22 mouse cellular contexts compared by ENCODE assay signal in the genomic region with DNA sequence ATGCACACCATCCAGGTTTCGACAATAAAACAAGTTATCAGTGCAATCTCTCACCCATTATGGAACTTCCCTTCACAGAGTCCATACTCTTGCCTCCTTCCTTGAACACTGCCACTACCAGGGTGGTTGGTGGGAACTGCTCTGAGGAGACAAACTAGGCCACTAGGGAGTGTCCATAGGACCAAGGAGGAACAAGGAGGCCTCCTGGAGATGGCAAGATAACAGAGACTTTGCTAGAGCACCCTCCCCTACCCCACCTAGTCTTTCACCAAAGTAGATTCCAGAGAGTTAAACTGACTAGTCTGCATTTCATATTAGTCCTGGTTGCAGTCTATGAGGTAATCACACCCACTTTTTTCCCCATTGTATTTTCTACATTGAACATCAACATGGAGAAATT. TPM values are rescaled to one million over a fixed set of nuclear protein-coding genes. Genes with fewer than 3 reads are reported as not detected.
DNase-seq lines count a peak whose midpoint lies in the region; ATAC-seq and TF ChIP-seq lines count a peak whose summit lies in the region.
"Had no signal": no experiment of that assay in that cellular context is flagged by ENCODE, and none has a peak within 500 bp of the region (broad histone marks: within the 10 kb centered on the region; RNA-seq: fewer than 3 reads in every experiment).

No protein-coding gene starts in this region.

- H3K9me3 ChIP-seq in intestine, embryonic 15.5 days: no peaks in the 10 kb centered on the region
- H3K9me3 ChIP-seq in liver, embryonic 15.5 days (replicated peaks): no peaks in the 10 kb centered on the region
- no peaks in the 10 kb centered on the region for H3K9me3 ChIP-seq in forebrain, embryonic 10.5 days
- H3K9me3 ChIP-seq: heart, embryonic 15.5 days; hindbrain, embryonic 10.5 days; limb, embryonic 12.5 days; lung, embryonic 15.5 days; midbrain, embryonic 13.5 days; neural tube, embryonic 12.5 days had no signal

- no peak for DNase-seq in layer of hippocampus, adult 2 months (ENCODE audit: low spot score in 2 of 2)
- no peak for DNase-seq in layer of hippocampus, adult 18-20 months (ENCODE audit: low spot score in 2 of 2)
- DNase-seq in MEL-GATA-1-ER (ENCODE audit: extremely low read depth, low read depth): peak; percentile 14
- DNase-seq in forebrain, embryonic 10.5 days (ENCODE audit: extremely low spot score, low spot score): no peak
- no peak for DNase-seq in thymus, postnatal 10 days (ENCODE audit: low spot score in 2 of 2)
- DNase-seq: adrenal gland, postnatal 10 days; embryo, embryonic 11 days; kidney, adult 8-10 months; kidney, postnatal 4 days; thymus, adult 2 months had no signal

- H3K4me2 ChIP-seq in intestine, embryonic 15.5 days (replicated peaks): peak overlapping the region; percentile 94
- H3K4me2 ChIP-seq in liver, embryonic 15.5 days: peak overlapping the region; percentile 87
- H3K4me2 ChIP-seq: heart, embryonic 15.5 days; limb, embryonic 12.5 days; midbrain, embryonic 13.5 days; neural tube, embryonic 12.5 days had no signal

- no peaks in the 10 kb centered on the region for H3K36me3 ChIP-seq in intestine, embryonic 15.5 days
- H3K36me3 ChIP-seq in liver, embryonic 15.5 days (replicated peaks): no peaks in the 10 kb centered on the region
- H3K36me3 ChIP-seq in forebrain, embryonic 10.5 days (replicated peaks): no peaks in the 10 kb centered on the region
- H3K36me3 ChIP-seq: heart, embryonic 15.5 days; hindbrain, embryonic 10.5 days; limb, embryonic 12.5 days; lung, embryonic 15.5 days; midbrain, embryonic 13.5 days; neural tube, embryonic 12.5 days had no signal

- no peak overlapping the region; the same call in 1 of the 2 replicates for H3K27ac ChIP-seq in layer of hippocampus, adult 2 months
- H3K27ac ChIP-seq in intestine, embryonic 15.5 days: no peak overlapping the region
- no peak overlapping the region for H3K27ac ChIP-seq in liver, embryonic 15.5 days (replicated peaks)
- H3K27ac ChIP-seq in forebrain, embryonic 10.5 days: no peak overlapping the region
- H3K27ac ChIP-seq: heart, embryonic 15.5 days; hindbrain, embryonic 10.5 days; hindbrain, postnatal 0 days; limb, embryonic 12.5 days; lung, embryonic 15.5 days; midbrain, embryonic 13.5 days; neural tube, embryonic 12.5 days had no signal

- H3K27me3 ChIP-seq in intestine, embryonic 15.5 days (replicated peaks): no peaks in the 10 kb centered on the region
- H3K27me3 ChIP-seq in liver, embryonic 15.5 days: peaks cover 20% of the 10 kb centered on the region
- H3K27me3 ChIP-seq in forebrain, embryonic 10.5 days (ENCODE audit: poor library complexity, severe bottlenecking): peaks cover 28% of the 10 kb centered on the region
- H3K27me3 ChIP-seq: lung, embryonic 15.5 days had no signal

- no peak for ATAC-seq in intestine, embryonic 15.5 days
- ATAC-seq in liver, embryonic 15.5 days (ENCODE audit: insufficient read depth): no peak
- ATAC-seq: activated CD4-positive, CD25-positive, alpha-beta regulatory T cell, adult 4 months; hindbrain, postnatal 0 days; midbrain, embryonic 13.5 days had no signal

- no peak for TF ChIP-seq CTCF in layer of hippocampus, adult 2 months (conservative IDR thresholded peaks at IDR 0.05)

- WGBS in intestine, embryonic 15.5 days: 77% methylated on average over 1 of the region's 1 CpGs
- WGBS in liver, embryonic 15.5 days (ENCODE audit: insufficient replicate concordance): 37% methylated on average over 1 of the region's 1 CpGs
- WGBS in forebrain, embryonic 10.5 days: 94% methylated on average over 1 of the region's 1 CpGs

- H3K4me3 ChIP-seq in layer of hippocampus, adult 2 months: peak overlapping the region; percentile 71
- peak overlapping the region; percentile 9; the same call in 1 of the 2 replicates for H3K4me3 ChIP-seq in intestine, embryonic 15.5 days (replicated peaks)
- H3K4me3 ChIP-seq in liver, embryonic 15.5 days (replicated peaks): peak overlapping the region; percentile 64
- no peak overlapping the region for H3K4me3 ChIP-seq in forebrain, embryonic 10.5 days
- H3K4me3 ChIP-seq: heart, embryonic 15.5 days; hindbrain, embryonic 10.5 days; limb, embryonic 12.5 days; lung, embryonic 15.5 days; midbrain, embryonic 13.5 days; neural tube, embryonic 12.5 days had no signal

- H3K4me1 ChIP-seq in intestine, embryonic 15.5 days (replicated peaks): peaks cover 16% of the 10 kb centered on the region; the same call in 1 of the 2 replicates
- H3K4me1 ChIP-seq in liver, embryonic 15.5 days (replicated peaks): peaks cover 36% of the 10 kb centered on the region
- peaks cover 34% of the 10 kb centered on the region for H3K4me1 ChIP-seq in forebrain, embryonic 10.5 days
- H3K4me1 ChIP-seq: neural tube, embryonic 12.5 days had no signal

- H3K9ac ChIP-seq in intestine, embryonic 15.5 days: no peak overlapping the region
- H3K9ac ChIP-seq in liver, embryonic 15.5 days: peak overlapping the region; percentile 33; the same call in 1 of the 2 replicates
- H3K9ac ChIP-seq: heart, embryonic 15.5 days; limb, embryonic 12.5 days; lung, embryonic 15.5 days; midbrain, embryonic 13.5 days; neural tube, embryonic 12.5 days had no signal

RNA-seq across cellular contexts. Expression of gene Dgat2, which starts 2.4 kb away (rescaled TPM):
- total RNA-seq in layer of hippocampus, adult 2 months (2021): 100 to 1,000 TPM; 111 TPM
- 10 to 100 TPM; 90.3 to 97.5 TPM for total RNA-seq in layer of hippocampus, adult 18-20 months (2021)
- polyA plus RNA-seq in intestine, embryonic 15.5 days (2015; fragmentation: Nextera tagmentation; extraction: Ambion mirVana): 176 and 204 TPM in 2 replicates
- polyA plus RNA-seq in liver, embryonic 15.5 days (2015; fragmentation: Nextera tagmentation; extraction: Ambion mirVana): 137 and 174 TPM in 2 replicates
- 12.3 and 14.8 TPM in 2 replicates for polyA plus RNA-seq in forebrain, embryonic 10.5 days (2016; fragmentation: Nextera tagmentation; extraction: Ambion mirVana)

RNA-seq across cellular contexts. Expression of gene Uvrag, which starts 39.2 kb away (rescaled TPM):
- 10 to 100 TPM; 48.9 to 52.4 TPM for total RNA-seq in layer of hippocampus, adult 2 months (2021)
- total RNA-seq in layer of hippocampus, adult 18-20 months (2021): 10 to 100 TPM; 45.6 to 49.9 TPM
- 20.5 and 20.9 TPM in 2 replicates for polyA plus RNA-seq in intestine, embryonic 15.5 days (2015; fragmentation: Nextera tagmentation; extraction: Ambion mirVana)
- polyA plus RNA-seq in liver, embryonic 15.5 days (2015; fragmentation: Nextera tagmentation; extraction: Ambion mirVana): 8.3 and 9.7 TPM in 2 replicates
- polyA plus RNA-seq in forebrain, embryonic 10.5 days (2016; fragmentation: Nextera tagmentation; extraction: Ambion mirVana): 9.8 and 10.4 TPM in 2 replicates

RNA-seq across cellular contexts. Expression of gene Mogat2, which starts 58.3 kb away (rescaled TPM):
- not detected for total RNA-seq in layer of hippocampus, adult 2 months (2021)
- not detected for total RNA-seq in layer of hippocampus, adult 18-20 months (2021)
- 120 and 142 TPM in 2 replicates for polyA plus RNA-seq in intestine, embryonic 15.5 days (2015; fragmentation: Nextera tagmentation; extraction: Ambion mirVana)
- polyA plus RNA-seq in liver, embryonic 15.5 days (2015; fragmentation: Nextera tagmentation; extraction: Ambion mirVana): 30.7 and 30.9 TPM in 2 replicates
- polyA plus RNA-seq in forebrain, embryonic 10.5 days (2016; fragmentation: Nextera tagmentation; extraction: Ambion mirVana): 35.2 and 37.7 TPM in 2 replicates
- total RNA-seq: gastrocnemius, adult 18-20 months; layer of hippocampus, postnatal 14 days had no signal
- polyA plus RNA-seq: activated CD4-positive, CD25-positive, alpha-beta regulatory T cell, adult 4 months had no signal
